Mouse (Mus musculus) C2C12 (cell line): Measurements from ENCODE around the gene Olfr556.

Experiments used
- CTCF ChIP-seq: IDR thresholded peaks from one replicate; pipeline ENCODE4 v1.5.1; 2011; ENCODE audit not compliant: control insufficient read depth, insufficient read depth, insufficient read length
- FOSL1 ChIP-seq: IDR thresholded peaks from one replicate; pipeline ENCODE4 v1.8.0; 2011; ENCODE audit warnings: mild to moderate bottlenecking, low read length; ENCODE audit not compliant: poor library complexity, insufficient read depth, severe bottlenecking
- MAX ChIP-seq: IDR thresholded peaks from one replicate; pipeline ENCODE4 v1.6.1; 2011; ENCODE audit warnings: mild to moderate bottlenecking, control low read depth
- USF1 ChIP-seq: IDR thresholded peaks from one replicate; pipeline ENCODE4 v1.6.1; 2011; ENCODE audit warnings: low read depth, mild to moderate bottlenecking, control low read depth, moderate library complexity

DNA sequence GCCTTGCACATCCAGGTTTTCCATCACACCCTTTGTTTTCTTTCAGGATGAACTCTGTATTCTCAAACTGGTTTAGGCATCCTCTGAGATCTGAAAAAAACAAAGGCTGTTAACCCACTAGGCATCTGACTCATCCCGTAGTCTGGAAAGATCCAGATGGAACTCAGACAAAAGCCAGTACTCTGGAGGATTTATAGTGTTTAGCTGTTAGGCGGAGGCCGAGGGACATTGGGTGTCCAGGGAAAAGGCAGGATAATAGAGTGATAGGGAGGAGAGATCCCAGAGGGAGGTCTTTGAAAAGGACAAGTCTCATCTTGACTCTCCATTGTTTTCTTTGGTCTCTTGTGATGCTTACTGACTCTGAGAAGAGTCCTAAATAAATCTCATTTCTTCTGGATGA lies at the start of gene Olfr556:
- TF ChIP-seq CTCF (no peak), MAX (no peak), USF1 (no peak), FOSL1 (no peak)
